Mouse (Mus musculus): ENCODE measurements around the gene Tunar. TPM values are rescaled to one million over a fixed set of nuclear protein-coding genes. Genes with fewer than 3 reads are reported as not detected.

The Tunar gene
- polyA plus RNA-seq, 1 experiment: not detected

Other genes starting within 250 kb of the Tunar start
- gene Tcl1b2, start 187.9 kb upstream of the Tunar start, polyA plus RNA-seq (2012; ENCODE audit: insufficient read depth, insufficient read length, missing spikeins): not detected in 2 replicates
- not detected in 2 replicates for gene Tcl1b1, start 174.2 kb upstream of the Tunar start, polyA plus RNA-seq (2012; ENCODE audit: insufficient read depth, insufficient read length, missing spikeins)
- not detected in 2 replicates for gene Tcl1b5, start 157.5 kb upstream of the Tunar start, polyA plus RNA-seq (2012; ENCODE audit: insufficient read depth, insufficient read length, missing spikeins)
- not detected in 2 replicates for gene Tcl1b3, start 142.8 kb upstream of the Tunar start, polyA plus RNA-seq (2012; ENCODE audit: insufficient read depth, insufficient read length, missing spikeins)
- gene Tcl1b4, start 131.9 kb upstream of the Tunar start, polyA plus RNA-seq (2012; ENCODE audit: insufficient read depth, insufficient read length, missing spikeins): not detected in 2 replicates
- gene Tcl1, start 111.1 kb upstream of the Tunar start, polyA plus RNA-seq (2012; ENCODE audit: insufficient read depth, insufficient read length, missing spikeins): 0.99 TPM in 1 of 2 replicates, not detected in the other
- 0.46 and 0.63 TPM in 2 replicates for gene D430019H16Rik, start 120.0 kb downstream of the Tunar start, polyA plus RNA-seq (2012; ENCODE audit: insufficient read depth, insufficient read length, missing spikeins)
- not detected in 2 replicates for gene Bdkrb2, start 229.4 kb downstream of the Tunar start, polyA plus RNA-seq (2012; ENCODE audit: insufficient read depth, insufficient read length, missing spikeins)

All from brown adipose tissue, adult 24 weeks (tissue).